Mouse (Mus musculus) adrenal gland (tissue): Measurements from ENCODE around the gene Zfp281.

ENCODE experiments used
- intact Hi-C: fragments of 180-260 bp; cut with DNase I; formaldehyde crosslinking; loops from one replicate; pipeline ENCODE4 v1.15.1; 2025

Gene Zfp281

GRCm38 (mm10) chr1:136654385-136654784 is 29.7 kb downstream of the Zfp281 start:
- intact Hi-C loops, result no loop called here

- intact Hi-C loops, result no loop called here
Measured at GRCm38 (mm10) chr1:136656619-136657018, 31.9 kb downstream of the Zfp281 start.

- intact Hi-C loops, result no loop called here
Measured at GRCm38 (mm10) chr1:136658456-136659227, 33.9 kb downstream of the Zfp281 start.

GRCm38 (mm10) chr1:136659337-136659736 is 34.6 kb downstream of the Zfp281 start:
- intact Hi-C loops, result no loop called here

GRCm38 (mm10) chr1:136659917-136660316 is 35.2 kb downstream of the Zfp281 start:
- intact Hi-C loops, result no loop called here

- intact Hi-C loops, result no loop called here
Measured at GRCm38 (mm10) chr1:136661511-136661910, 36.8 kb downstream of the Zfp281 start.

- intact Hi-C loops, result no loop called here
Measured at GRCm38 (mm10) chr1:136661939-136662563, 37.4 kb downstream of the Zfp281 start.

- intact Hi-C loops, result no loop called here
Measured at GRCm38 (mm10) chr1:136664921-136665582, 40.4 kb downstream of the Zfp281 start.

GRCm38 (mm10) chr1:136666513-136666912 is 41.8 kb downstream of the Zfp281 start:
- intact Hi-C loops, result no loop called here

- intact Hi-C loops, result loop anchor here (5.0 kb wide), 1 partner anchor 43 kb away; no protein-coding TSS in a partner anchor
Measured at GRCm38 (mm10) chr1:136669926-136670325, 45.2 kb downstream of the Zfp281 start.

- intact Hi-C loops, result loop anchor here (5.0 kb wide), 1 partner anchor 43 kb away; no protein-coding TSS in a partner anchor
Measured at GRCm38 (mm10) chr1:136670421-136670820, 45.7 kb downstream of the Zfp281 start.

- intact Hi-C loops, result loop anchor here (5.0 kb wide), 1 partner anchor 45 kb away; no protein-coding TSS in a partner anchor
Measured at GRCm38 (mm10) chr1:136671767-136672434, 47.2 kb downstream of the Zfp281 start.

GRCm38 (mm10) chr1:136672564-136672963 is 47.9 kb downstream of the Zfp281 start:
- intact Hi-C loops, result loop anchor here (5.0 kb wide), 1 partner anchor 45 kb away; no protein-coding TSS in a partner anchor

- intact Hi-C loops, result loop anchor here (5.0 kb wide), 1 partner anchor 46 kb away; no protein-coding TSS in a partner anchor
Measured at GRCm38 (mm10) chr1:136673293-136673692, 48.6 kb downstream of the Zfp281 start.

- intact Hi-C loops, result loop anchor here (5.0 kb wide), 1 partner anchor 48 kb away; no protein-coding TSS in a partner anchor
Measured at GRCm38 (mm10) chr1:136674548-136675455, 50.1 kb downstream of the Zfp281 start.

GRCm38 (mm10) chr1:136675736-136676444 is 51.2 kb downstream of the Zfp281 start:
- intact Hi-C loops, result no loop called here

GRCm38 (mm10) chr1:136676445-136676755 is 51.7 kb downstream of the Zfp281 start:
- intact Hi-C loops, result no loop called here

GRCm38 (mm10) chr1:136677847-136678325 is 53.2 kb downstream of the Zfp281 start:
- intact Hi-C loops, result no loop called here

GRCm38 (mm10) chr1:136678836-136679235 is 54.1 kb downstream of the Zfp281 start:
- intact Hi-C loops, result no loop called here
